Mouse (Mus musculus) left cerebral cortex, adult 2 months (tissue): ENCODE measurements around the gene Ptpru. TPM values are rescaled to one million over a fixed set of nuclear protein-coding genes. Genes with fewer than 3 reads are reported as not detected.

Source experiments
- DNase-seq, 2 experiments: peaks; one replicate each; pipeline ENCODE4 v3.0.0; 2021 to 2022; ENCODE audit warnings: low spot score in 2 of 2, mixed read lengths in 1 of 2; ENCODE audit errors: extremely low spot score in 1 of 2
- H3K27ac ChIP-seq: fragments of 200-600 bp; 2 replicates; pipeline ENCODE4 v1.8.1; 2022
- H3K4me3 ChIP-seq: fragments of 200-600 bp; 2 replicates; pipeline ENCODE4 v1.8.1; 2022
- CTCF ChIP-seq: fragments of 200-600 bp; IDR thresholded peaks from 2 replicates; pipeline ENCODE4 v1.8.1; 2022; ENCODE audit warnings: antibody characterized with exemption, mild to moderate bottlenecking, moderate library complexity
- intact Hi-C: fragments of 180-260 bp; cut with DNase I; formaldehyde crosslinking; loops from one replicate; pipeline ENCODE4 v1.15.1; 2025
- long read RNA-seq, 2 experiments: library from polyadenylated mRNA; stranded (forward); transcript quantifications; one replicate each; pipeline ENCODE4 v2.0.0; 2021; ENCODE audit warnings: borderline mapping rate in 2 of 2
- total RNA-seq, 2 experiments: library from RNA; stranded (reverse); gene quantifications; 2 replicates each; pipeline ENCODE4 v1.2.3; 2021

Gene Ptpru
- total RNA-seq: 10 to 100 TPM; 53.4 to 59.2 TPM
- long read RNA-seq, experiment 1, full-length matches to known transcripts: 5 of 43 reads
- long read RNA-seq, experiment 1, partial matches to known transcripts: 10 of 43 reads
- long read RNA-seq, experiment 1, other reads (novel, unspliced or antisense): 28 of 43 reads
- long read RNA-seq, experiment 2, full-length matches to known transcripts: 3 of 32 reads
- long read RNA-seq, experiment 2, partial matches to known transcripts: 4 of 32 reads
- long read RNA-seq, experiment 2, other reads (novel, unspliced or antisense): 25 of 32 reads

DNA sequence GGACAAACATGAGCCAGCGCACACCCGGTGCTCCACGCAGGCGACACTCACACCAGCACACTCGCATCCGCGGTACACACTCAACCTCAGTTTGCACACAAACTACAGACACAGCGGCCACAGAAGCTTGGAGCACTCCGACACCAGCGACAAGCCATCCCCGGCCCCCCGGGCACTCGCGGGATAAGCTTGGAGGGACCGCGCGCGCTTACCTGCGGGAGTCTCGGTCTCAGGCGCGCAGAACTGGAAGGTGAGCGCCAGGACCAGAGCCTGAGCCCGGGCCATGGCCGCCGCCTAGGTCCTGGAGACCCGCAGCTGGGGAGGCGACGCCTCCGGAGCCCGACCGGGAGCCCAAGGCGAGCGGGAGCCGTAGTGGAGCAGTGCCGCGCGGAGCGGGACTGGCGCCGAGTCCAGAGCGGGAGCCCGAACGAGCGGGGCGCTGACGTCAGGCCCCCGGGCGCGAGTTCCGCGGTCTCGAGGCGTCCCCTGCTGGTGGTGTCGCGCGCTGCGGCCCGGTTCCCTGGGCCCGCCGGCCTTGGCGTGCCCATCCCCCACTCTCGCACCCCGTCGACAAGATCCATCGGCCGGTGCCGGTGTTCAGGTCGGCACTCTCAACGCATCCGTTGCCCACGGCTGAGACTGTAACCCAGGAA, at the start of gene Ptpru:
Ptpru (minus strand) TSS at position 417 of the 653 bp plus-strand sequence.
- intact Hi-C loops: loop anchor here (1.0 to 10.0 kb wide), 7 partner anchors 115 to 878 kb away; no protein-coding TSS in a partner anchor
- DNase-seq: peak; percentile 91 to 97
- TF ChIP-seq CTCF: no peak; the same call in none of the 2 replicates
- H3K27ac ChIP-seq: peak within 1 kb of the TSS; percentile 77
- H3K4me3 ChIP-seq: peak within 1 kb of the TSS; percentile 75

DNA sequence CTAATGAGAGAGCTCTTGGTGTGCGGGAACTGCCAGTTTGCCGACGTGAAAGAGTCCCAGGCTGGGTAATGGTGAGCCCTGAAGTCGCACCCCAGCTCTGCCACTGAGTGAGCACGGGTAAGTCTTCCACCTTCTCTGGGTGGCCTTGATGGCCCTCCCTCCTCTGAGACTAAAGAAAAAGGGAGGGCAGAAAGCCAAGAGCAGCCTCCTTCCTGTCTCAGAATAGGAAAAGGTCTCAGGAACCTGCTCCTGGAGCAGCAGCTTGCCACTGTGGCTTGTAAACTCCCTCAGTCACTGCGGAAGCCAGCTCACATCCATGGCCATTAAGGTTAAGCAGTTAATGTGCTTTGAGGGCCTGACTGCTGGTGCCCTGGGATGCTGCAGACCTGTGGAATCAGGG, 47.3 kb upstream of the Ptpru start:
- intact Hi-C loops: no loop called here
- Histone ChIP-seq H3K4me3 (no peak overlapping the region), H3K27ac (no peak overlapping the region)
- no peak for DNase-seq
- no peak for TF ChIP-seq CTCF

DNA sequence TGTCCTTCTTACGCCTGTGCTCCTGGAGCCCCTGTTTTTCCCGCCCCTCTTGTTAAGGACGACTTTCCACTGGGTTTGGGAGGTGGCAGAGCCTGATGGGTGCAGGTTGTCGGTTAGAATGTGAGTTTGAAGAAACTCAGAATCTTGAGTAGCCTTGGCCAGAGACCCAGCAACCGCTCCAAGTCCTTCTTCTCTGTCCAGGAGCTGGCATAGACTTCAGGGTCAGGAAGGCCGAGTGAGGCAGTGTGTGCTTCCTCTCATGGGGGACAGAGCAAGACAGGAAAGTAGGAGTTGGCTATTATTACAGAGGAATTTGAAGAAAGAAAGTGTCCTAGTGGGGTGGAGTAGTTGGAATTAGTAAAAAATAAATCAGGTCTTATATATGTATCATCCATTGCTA, 45.5 kb upstream of the Ptpru start:
- H3K4me3 ChIP-seq: no peak overlapping the region
- H3K27ac ChIP-seq: no peak overlapping the region
- intact Hi-C loops: no loop called here
- no peak for TF ChIP-seq CTCF
- DNase-seq: no peak

DNA sequence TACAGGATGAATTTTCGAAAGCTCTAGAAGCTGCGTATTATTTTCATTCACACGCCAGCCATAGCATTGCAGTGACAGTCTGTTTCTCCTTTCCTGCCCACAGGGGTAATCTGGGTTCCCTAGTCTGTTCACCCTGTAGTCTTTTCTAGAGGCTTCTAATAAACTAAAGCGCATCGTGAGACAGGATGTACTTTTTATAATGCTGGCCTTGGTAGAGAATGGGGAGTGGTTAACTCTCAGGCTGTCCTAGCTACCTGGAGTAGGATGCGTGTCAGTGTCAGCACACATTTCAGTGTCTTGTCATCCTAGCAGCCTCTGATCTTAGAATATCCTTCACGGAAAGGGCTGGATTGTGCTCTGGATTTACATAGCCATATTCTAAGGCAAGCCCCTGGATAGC, 43.2 kb upstream of the Ptpru start:
- TF ChIP-seq CTCF: no peak
- no peak for DNase-seq
- Histone ChIP-seq H3K4me3 (no peak overlapping the region), H3K27ac (no peak overlapping the region)
- intact Hi-C loops: no loop called here

DNA sequence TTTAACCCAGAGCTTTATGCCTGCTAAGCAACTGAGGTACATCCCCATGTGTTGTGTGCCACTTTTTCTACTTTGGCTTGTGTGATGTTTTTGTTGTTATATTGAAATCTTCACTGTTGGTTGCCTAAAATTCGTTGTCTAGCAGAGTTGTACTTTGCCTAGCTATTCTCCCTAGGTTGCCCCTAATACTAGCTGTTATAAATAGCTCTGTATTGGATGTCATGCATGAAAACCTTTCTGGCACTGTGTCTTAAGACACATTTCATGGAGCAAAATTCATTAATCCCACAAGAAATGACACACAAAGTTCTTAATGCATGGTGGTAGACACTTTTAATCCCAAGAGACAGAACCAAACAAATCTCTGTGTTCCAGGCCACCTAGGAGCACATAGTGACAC, 41.6 kb upstream of the Ptpru start:
- Histone ChIP-seq H3K4me3 (no peak overlapping the region), H3K27ac (no peak overlapping the region)
- no peak for TF ChIP-seq CTCF
- intact Hi-C loops: no loop called here
- no peak for DNase-seq

DNA sequence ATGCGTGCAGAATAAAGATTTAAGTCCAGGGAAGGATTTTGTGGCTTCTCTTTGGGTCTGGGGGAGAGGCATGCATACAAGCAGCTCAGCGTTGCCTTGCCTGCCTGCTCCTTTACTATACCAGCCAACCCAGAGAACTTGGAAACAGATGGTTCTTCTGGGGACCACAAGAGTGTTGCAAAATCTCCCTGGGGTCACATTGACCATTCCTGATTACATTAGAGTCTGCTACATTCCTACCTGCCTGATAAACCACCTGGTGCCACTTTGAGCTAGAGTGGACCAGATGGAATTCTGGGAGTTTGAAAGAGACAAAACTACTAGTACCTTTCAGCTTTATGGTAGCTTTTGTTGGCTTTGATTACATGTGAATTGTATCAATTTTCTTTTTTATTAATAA, 38.7 kb upstream of the Ptpru start:
- DNase-seq: no peak
- Histone ChIP-seq H3K4me3 (no peak overlapping the region), H3K27ac (no peak overlapping the region)
- intact Hi-C loops: no loop called here
- TF ChIP-seq CTCF: no peak

DNA sequence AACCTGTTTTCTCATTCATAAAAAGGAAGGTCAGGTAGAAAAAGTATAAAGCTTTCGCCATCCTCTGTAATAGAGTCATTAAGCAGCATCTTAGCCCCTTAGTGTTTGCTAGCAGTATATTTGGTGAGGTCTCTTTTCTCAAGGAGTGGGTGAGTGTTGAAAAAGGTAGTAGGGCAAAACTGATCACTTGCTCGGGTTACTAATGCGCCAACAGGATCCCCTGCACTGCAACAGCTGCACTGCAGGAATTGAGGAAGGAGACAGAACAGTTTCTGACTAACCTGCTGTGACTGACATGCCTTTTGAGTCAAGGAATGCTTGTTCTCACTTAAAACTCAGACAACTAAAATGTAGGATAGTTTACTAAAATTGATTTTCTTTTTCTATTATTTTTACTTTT, 37.2 kb upstream of the Ptpru start:
- no peak for TF ChIP-seq CTCF
- Histone ChIP-seq H3K4me3 (peak overlapping the region; percentile 92; the same call in 1 of the 2 replicates), H3K27ac (no peak overlapping the region)
- no peak for DNase-seq
- intact Hi-C loops: no loop called here

DNA sequence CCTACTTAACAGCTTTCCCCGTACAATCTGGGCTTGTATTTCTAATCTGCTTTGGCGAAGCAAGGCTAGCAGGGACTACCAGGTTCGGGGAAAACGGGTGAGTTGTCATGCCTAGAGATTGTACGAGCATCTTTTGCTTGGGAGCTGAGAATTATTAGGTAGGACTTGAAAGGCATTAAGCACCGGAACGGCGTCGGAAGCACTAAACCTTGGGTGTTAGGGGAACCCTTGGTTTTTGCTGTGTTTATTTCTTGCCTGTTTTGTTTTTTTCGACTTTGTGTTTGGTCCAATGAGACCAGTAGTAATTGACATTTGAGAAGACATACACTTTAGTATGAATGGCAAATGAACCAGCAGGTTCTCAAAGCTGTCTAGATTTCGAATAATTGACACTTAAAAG, 36.5 kb upstream of the Ptpru start:
- TF ChIP-seq CTCF: no peak
- intact Hi-C loops: loop anchor here (5.0 kb wide), 1 partner anchor 388 kb away; the partner anchor contains the start of gene Gmeb1
- no peak for DNase-seq
- peak overlapping the region; percentile 99; the same call in 1 of the 2 replicates for H3K27ac ChIP-seq
- peak overlapping the region; percentile 92 for H3K4me3 ChIP-seq

DNA sequence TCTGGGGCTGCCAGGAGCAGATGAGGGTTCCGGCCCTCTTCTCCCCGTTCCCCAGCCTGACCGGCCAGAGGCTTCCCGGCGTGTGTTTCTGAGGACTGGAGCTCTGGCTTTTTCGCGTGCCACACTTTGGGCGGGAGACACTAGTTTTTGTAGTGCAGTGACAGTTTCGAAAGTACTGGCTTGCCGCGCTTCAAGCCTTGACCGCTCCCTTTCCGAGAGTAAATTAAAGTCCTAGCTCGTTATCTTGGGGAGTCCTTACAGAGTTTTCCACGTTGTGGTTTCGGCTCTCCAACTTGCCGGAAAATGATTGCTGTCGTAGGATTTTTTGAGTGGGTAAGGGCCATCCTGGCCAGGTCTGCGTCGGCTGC, 36.1 kb upstream of the Ptpru start:
- intact Hi-C loops: loop anchor here (5.0 kb wide), 1 partner anchor 388 kb away; the partner anchor contains the start of gene Gmeb1
- Histone ChIP-seq H3K4me3 (peak overlapping the region; percentile 92), H3K27ac (peak overlapping the region; percentile 99)
- no peak for TF ChIP-seq CTCF
- DNase-seq: no peak

DNA sequence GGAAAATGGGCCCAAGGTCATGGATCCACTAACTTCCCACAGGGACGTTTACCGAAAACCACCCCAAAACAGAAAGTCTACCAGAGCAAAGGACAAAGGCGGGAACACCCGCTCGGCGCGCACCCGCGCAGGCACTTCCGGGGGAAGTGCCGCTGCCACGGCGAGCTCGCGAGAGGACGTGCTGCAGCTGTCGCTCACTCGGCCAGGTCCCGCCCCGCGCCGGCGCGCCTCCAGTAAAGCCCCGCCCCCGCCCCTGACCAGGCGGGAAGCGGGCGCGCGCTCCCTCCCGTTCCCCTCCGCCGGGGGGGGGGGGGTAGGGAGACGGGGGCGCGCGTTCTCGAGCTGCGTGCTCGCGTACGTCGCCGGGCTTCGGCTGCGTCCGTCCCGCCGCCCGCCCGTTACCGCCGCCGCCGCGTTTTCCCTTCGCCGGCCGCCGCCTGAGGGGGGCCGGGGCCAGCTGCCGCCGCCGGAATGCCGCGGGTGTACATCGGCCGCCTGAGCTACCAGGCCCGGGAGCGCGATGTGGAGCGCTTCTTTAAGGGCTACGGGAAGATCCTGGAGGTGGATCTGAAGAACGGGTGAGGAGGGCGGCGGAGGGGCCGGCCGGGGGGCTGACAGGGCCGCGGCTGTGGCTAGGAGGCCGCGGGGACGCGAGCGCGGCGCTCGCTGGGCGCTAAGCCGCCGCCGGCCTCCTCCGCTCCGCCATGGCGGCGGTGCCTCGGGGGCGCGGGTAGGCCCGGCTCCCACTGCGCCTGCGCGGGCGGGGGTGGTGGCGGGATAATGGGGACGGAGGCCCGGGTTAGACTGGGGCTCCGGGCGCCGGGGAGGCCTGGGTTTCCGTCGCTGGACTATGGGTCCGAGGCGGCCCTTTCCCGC, 35.4 kb upstream of the Ptpru start, which contains the start of gene Srsf4:
Srsf4 (plus strand) TSS at position 325 of the 876 bp plus-strand sequence.
- no peak for TF ChIP-seq CTCF
- peak; percentile 90 to 95 for DNase-seq
- Histone ChIP-seq H3K27ac (peak within 1 kb of the TSS; percentile 99), H3K4me3 (peak within 1 kb of the TSS; percentile 92)
- intact Hi-C loops: loop anchor here (5.0 kb wide), 1 partner anchor 389 kb away; the partner anchor contains the start of gene Gmeb1

DNA sequence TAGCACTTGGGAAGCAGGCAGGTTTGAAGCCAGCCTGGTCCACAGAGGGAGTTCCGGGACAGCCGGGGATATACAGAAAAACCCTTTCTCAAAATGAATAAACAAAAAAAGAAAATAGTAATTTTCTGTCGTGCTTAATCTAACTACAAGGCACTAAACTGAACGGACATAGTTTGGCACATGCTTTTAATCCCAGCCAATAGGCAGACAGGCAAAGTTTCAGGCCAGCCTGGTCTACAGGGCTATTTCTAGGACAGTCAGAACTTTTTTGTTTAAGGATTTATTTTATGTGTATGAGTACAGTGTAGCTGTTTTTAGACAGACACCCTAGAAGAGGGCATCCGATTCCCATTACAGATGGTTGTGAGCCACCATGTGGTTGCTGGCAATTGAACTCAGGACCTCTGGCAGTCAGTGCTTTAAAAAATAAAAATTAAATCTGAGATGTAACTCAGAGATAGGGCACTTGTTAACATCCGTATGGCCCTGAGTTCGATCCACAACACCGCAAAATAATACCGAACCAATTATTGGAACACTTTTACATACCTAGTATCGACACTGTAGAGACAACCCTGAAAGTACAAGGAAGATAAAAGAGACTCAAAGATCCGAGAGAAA, 34.7 kb upstream of the Ptpru start:
- Histone ChIP-seq H3K4me3 (peak overlapping the region; percentile 92), H3K27ac (peak overlapping the region; percentile 76)
- TF ChIP-seq CTCF: no peak
- intact Hi-C loops: loop anchor here (5.0 kb wide), 1 partner anchor 390 kb away; the partner anchor contains the start of gene Gmeb1
- no peak for DNase-seq
